Mouse (Mus musculus): ENCODE results near the gene Paxx.

Paxx gene

DNA sequence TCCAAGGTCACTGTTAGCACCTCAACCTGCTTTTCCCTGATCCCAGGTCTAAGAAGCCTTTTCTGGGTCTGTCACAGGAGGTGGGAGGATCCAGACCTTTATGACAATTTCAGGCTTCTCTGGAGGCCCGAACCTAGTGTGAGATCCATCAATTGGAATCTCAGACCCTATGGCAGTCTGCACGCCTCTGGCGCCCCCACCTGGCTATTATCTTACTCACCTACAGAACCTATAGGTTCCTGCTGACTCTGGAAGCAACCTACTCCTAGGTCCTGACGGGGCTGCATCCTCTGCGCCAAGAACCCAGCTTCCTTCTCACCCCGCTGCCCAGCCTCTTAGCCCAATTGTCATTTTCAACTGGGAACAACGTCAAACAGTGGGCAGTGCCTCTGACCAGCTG, 22.1 kb upstream of the Paxx start:
- no peak for DNase-seq (ENCODE audit: low spot score in 2 of 2)

DNA sequence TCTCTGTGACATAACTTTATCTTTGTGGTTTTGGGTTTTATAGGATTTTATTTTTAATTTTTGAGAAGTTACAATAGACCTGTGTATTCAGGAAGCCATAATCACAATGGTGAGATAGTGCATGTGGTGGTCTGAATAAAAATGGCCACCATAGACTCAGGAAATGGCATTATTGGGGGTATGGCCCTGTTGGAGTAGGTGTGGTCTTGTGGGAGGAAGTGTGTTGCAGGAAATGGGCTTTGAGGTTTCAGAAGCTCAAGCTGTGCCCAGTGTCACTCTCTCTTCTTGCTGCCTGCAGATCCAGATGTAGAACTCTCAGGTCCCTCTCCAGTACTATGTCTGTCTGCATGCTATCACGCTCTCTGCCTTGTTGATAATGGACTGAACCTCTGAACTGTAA, 19.6 kb upstream of the Paxx start:
- DNase-seq (ENCODE audit: low spot score in 2 of 2), result no peak

DNA sequence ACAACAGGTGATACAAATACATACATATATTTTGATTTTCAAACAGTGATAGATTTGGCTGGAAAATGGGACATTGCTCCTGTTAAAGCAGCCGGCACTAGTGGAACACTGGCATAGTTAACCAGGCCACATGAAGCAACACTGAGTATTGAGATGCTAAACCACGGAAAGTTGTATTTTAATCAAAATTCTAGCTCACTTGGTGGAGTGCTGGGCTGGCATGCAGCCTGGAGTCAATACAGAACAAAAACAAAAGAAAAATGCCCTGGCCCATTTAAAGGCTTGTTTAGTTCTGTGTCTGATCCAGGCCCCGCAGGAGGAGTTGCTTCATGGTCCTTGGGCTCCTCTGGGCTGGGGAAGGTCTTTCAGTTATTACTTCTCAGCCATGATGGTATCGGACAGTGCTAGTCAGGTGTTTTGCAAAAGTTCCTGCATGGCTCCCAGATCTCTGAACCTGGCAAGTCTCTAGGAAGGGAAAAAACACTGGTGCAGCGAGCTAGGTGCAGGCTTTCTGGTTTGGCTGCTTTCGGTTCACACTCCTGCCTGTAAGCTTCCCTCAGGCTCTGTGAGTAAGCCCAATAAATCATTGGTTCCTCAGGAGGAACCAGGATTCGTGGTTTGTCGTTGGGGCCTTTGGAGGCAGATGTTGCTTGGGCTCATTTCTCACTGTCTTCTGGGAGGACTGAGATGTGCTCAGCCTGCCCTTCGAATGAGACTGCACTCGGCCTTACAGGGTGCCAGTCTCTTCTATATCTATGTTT, 18.8 kb upstream of the Paxx start:
- DNase-seq (ENCODE audit: low spot score in 2 of 2), result no peak

DNA sequence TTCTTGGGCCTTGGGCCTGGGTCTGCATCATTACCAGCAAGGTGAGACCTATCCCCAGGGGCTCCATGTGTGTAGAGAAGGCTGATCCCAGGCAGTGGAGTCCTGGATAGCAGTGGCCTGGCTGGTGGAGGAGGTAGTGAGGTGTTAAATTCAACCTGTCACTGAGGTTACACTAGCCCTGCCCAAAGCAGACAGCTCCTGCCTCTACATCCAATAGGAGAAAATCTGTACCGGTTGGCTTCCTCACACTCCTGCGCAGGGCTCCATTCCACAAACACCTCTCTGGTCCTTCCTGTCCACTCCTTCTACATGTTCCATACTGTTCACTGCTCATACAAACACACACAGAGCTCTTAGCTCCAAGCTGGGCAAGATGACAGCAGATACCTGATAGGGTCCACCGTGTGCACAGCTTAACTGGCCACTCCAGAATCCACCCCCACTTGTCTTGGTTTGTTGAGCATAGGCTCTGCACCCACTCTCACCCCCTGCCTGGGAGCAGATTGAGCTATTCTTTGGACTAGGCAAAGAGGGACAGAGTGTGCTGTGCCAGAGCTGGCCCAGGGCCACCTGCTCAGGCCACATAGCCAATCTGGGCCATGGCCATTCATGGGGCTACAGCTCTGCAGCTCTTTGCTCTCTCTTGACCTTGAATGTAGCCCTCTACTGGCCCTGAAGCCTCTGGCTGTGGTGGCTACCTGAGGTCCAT, 17.2 kb upstream of the Paxx start:
- DNase-seq (ENCODE audit: low spot score in 2 of 2), result no peak

DNA sequence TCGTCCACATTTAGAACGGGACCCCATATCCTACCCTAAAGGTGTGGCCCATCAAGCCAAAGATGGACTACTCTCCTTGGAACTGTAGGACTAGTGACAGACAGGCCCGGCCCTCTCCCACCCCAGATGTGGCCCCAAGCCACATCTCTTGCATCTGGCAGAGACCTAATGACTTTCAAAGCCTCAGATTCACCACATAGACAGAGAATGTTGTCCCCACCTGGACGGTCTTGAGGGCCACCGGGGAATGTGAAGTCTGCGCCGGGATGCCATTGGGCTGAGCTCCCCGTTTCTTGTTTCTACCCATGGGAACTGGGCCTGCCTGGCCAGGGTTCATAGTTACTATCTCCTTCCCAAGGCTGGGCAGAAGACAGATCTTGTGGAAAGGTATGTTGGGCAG, 16.6 kb upstream of the Paxx start:
- no peak for DNase-seq (ENCODE audit: low spot score in 2 of 2)

DNA sequence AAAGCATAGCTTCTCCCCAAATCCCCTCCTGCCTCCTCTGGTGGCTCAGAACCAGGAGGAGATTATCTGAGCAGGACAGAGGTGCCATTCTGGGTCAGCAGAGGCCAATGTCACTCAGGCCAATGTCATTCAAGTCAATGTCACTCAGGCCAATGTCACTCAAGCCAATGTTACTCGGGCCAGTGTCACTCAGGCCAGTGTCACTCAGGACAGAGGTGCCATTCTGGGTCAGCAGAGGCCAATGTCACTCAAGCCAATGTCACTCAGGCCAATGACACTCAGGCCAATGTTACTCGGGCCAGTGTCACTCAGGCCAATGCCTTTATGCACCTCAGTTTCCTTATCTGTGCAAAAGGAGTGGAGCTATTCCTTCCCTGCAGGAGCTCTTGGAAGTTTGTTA, 11.7 kb upstream of the Paxx start:
- no peak for DNase-seq (ENCODE audit: low spot score in 2 of 2)

DNA sequence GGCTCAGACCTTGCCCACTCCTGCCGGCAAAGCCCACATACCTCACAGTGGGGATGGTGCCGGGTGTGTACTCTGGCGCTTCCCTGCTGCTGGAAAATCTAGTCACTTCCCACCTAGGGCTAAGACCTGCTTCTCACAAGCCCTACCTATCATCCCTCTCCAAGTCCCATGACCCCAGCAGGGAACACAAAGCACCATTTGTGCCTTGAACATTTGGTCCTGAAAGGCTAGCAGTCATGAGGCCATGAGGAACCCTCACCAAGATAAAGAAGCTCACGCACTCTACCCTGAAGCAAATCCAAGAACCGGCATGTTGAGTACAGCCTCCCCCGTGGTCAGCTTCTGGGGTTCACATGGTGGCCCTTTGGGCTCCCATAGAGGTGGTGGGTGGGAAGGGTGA, 9.1 kb upstream of the Paxx start, which contains the start of gene Ptgds:
TSS of gene Ptgds (minus strand) at position 78 of the 400 bp plus-strand sequence.
- DNase-seq (ENCODE audit: low spot score in 2 of 2), result no peak

DNA sequence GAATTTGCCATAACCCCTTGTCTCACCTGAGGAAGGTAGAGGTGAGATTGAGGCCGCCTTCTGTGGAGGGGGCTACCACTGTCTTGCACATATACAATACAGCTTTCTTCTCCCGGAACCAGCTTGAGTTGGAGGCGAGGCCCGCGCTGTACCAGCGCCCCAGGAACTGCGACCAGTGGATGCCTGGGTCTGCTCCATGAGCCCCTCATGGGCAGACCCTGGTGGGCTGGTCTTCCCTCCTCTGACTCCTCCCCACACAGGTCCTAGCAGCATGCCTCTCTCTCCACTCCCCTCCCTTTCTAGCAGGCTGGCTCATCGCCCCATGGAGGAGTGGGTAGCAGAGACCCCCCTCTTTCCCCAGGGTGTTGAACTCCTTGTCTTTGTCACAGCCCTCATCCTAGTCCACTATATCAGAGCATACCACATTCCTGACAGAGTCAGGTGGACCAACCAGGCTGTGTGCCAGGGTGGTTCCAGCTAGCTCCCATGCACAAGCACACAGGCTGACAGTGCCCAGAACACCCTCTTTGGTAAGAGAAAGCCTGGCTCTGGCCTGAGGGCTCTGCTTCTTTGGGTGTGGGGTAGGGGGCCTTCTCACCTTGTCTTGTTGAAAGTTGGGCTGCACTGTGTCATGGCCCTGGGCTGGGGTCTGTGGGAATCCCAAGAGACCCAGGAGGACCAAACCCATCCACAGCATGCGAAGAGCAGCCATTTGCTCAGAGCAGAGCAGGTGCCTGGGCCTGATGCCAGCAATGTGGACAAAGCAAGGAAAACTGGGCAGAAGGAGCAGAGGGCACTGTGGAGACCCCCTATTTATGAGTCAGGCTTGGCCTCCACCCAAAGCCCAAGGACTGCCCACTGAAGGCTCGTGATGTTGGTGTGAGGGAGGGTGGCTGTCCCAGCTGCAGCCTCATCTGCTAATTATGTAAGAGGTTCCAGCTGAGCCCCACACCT, 8.3 kb upstream of the Paxx start:
- DNase-seq (ENCODE audit: low spot score in 2 of 2), result no peak

DNA sequence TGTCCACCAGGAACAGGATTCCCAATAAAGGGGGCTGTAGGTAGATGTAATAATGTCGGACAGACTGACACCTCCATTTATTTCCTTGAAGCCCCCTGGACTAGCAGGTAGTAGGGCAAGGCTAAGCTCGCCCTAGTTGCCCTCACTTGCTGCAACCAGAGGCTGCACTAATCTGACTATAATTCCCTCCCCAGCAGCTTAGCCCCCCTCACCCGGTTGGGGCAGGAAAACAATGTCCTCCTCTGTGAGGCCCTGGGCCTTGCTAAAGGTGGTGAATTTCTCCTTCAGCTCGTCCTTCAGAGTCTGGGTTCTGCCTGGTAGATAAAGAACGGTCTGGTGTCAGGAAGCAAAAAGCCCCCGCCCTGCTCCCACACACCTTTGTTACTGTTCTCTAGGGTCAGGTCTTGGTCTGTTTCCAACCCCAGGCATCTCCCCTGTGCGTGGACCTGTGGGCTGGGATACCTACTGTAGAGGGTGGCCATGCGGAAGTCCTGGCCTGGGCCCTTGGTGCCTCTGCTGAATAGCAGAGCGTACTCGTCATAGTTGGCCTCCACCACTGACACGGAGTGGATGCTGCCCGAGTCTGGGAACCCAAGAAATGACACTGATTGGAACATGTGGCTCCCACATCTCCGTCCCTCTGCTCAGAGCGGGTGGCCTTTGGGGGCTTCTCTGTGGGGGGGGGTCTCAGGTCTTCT, 6.9 kb upstream of the Paxx start:
- no peak for DNase-seq (ENCODE audit: low spot score in 2 of 2)

DNA sequence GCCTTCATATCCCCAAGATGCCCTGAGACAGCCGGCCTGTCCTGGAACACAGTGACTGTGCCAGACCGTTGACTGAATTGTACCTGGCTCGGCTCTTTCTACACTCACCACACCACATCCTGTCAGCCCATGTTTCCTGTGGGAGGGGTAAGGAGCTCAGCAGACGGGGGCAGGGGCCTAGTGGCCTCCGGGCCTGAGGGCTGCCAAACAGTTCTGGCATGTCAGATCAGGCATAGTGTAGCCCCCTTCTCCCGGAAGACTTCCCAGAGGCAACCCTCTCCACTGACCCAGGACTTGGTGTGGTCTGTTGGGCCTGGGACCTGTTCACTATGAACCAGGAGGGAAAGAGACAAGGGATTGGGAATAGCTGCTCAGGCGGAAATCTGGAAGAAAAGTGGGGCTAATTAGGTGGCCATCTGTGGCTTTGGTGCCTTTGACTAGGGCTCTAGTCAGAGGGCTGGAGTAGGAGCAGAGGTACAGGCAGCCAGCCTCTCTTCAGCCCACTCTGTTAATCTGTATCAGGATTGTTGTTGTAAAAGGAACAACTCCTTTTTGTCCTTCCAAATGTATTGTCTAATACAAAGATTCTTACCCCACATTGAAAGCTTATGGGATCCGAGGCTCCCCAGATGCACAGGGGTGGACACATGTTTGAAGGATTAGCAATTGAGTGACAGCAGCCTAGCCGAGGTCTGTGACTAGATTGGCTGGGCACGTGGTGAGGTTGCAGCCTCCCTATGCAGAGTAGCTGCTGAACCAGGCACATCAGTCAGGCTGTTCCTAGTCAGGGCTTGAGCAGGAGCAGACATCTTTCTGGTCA, 5.1 kb upstream of the Paxx start:
- DNase-seq (ENCODE audit: low spot score in 2 of 2), result no peak

DNA sequence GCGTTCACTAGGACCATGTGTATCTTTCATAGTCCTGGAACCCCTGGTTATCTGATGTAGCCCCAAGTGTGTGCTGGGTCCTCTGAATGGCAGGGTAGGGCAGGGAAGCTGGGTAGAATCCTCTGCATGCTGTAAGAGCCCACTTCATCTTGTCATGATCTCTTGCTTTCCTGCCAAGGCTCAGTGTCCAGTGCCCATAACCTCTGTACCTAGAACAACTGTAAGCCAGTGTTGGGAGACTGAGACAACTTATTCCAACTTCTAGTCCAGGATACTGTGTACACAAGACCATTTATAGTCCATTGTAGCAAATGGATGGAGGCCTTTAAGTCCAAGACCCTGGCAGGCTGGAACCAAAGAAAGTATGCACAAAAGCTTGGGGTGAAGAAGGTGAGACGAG, 4.4 kb upstream of the Paxx start:
- no peak for DNase-seq (ENCODE audit: low spot score in 2 of 2)

DNA sequence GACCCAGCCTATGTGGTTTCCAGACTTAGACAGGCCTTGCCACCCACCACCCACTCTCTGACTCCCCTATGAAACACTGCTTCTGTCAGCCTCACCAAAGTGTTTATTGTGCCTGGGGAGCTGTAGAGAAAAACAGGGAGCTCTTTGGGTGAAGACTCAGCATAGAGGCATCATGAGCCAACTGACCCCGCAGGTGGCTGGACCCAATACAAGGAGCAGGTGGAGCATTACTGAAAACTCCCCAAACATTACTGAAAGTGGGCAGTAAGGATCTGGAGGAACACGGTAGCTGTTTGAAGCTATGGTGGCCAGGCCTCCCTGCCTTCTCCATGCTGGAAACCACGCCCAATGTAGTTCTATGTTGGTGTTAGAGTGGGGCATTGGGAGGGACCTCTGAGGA, 2.7 kb upstream of the Paxx start:
- DNase-seq (ENCODE audit: low spot score in 2 of 2), result no peak

DNA sequence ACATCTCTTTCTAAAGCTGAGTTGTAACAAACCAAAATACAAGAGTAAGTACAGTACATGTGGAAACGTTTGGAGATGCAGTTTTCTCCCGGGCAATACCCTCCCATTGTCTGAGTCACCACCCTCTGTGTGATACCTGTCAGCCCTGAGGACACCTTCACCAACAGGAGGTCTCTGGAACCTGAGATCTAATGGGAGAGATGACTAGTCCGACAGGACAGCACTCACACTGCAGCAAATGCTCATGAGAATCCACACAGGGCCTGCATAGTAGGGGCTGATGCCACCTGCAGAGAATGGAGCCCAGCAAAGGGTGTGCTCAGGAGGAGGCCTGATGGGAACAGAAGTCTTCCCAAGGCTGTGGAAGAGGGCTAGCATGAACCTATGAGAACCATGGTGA, 513 bp upstream of the Paxx start:
- no peak for DNase-seq (ENCODE audit: low spot score in 2 of 2)

DNA sequence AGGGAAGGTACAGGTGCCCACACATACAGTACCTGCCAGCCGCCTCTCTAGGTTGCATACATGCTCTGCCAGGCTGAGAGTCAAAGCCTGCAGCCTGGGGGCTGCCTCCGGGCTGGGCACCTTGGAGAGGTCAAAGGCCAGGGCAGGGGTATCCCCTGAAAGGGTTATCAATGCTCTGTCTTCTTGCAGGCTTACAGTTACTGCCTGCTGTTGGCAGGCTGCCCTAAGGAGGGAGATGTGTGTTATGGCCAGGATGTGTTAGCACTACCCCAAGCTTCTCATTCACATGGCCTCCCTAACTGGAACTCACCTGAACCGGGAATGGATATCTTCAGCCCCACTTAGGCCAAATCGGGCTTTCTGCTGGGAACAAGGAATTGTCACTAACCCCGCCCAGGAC, 759 bp downstream of the Paxx start:
- no peak for DNase-seq (ENCODE audit: low spot score in 2 of 2)

DNA sequence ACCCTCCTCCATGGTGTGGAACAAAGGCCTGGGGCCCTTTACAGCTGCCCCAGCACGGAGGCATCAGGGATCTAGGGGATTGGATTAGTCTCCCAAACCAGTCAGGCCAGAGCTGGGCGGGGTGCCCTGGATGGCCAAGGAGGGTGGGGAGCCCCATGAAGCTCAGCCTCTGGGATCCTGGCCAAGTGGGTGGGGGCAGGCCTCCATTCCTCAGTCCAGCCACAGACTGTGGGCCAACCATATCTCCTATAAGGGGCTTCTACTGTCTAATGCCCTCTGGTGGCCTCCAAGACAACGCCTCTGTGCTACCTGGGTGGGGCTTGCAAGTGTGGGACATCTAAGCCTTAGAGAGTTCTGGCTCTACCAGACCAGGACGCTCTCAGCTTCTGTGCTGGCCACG, 2.0 kb downstream of the Paxx start:
- peak; percentile 34 to 73 for DNase-seq (ENCODE audit: low spot score in 2 of 2)

DNA sequence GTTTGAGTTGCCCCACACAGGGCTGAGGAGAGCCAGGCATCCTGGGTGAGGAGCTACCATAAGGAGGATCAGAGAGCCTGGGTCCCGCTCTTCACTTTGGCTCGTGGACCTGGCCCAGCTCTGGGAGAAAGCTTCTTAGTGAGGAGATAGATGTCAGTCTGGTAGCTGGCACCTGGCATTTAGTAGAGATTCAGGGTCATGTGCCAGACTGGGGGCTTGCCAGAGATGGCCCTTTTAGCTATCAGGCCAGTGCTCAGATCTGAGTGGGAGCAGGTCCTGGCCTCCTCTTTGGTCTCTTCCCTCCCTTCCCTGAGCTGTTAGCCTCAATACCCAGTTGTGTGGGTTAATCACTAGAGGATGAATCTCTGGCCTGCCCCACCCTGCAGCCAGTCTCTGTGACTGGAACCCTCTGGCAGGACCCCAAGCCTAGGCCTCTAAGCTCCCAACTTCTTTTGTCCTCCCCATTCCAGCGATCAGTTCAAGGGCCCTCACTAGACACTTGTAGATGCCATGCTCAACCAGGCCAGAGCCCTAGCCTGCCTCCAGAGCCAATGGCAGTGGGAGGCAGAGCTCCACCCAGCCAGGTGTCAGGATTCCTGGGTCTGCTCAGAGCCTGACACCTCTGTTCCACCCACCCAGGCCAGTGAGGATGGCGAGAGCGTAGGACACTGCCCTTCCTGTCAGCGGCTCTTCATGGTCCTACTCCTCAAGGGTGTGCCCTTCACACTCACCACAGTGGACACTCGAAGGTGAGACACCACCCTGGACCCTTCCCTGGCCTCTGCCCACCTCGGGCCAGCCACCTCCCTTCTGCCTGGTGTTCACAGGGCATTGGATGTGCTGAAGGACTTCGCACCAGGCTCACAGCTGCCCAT, 3.6 kb downstream of the Paxx start:
- no peak for DNase-seq (ENCODE audit: low spot score in 2 of 2)

DNA sequence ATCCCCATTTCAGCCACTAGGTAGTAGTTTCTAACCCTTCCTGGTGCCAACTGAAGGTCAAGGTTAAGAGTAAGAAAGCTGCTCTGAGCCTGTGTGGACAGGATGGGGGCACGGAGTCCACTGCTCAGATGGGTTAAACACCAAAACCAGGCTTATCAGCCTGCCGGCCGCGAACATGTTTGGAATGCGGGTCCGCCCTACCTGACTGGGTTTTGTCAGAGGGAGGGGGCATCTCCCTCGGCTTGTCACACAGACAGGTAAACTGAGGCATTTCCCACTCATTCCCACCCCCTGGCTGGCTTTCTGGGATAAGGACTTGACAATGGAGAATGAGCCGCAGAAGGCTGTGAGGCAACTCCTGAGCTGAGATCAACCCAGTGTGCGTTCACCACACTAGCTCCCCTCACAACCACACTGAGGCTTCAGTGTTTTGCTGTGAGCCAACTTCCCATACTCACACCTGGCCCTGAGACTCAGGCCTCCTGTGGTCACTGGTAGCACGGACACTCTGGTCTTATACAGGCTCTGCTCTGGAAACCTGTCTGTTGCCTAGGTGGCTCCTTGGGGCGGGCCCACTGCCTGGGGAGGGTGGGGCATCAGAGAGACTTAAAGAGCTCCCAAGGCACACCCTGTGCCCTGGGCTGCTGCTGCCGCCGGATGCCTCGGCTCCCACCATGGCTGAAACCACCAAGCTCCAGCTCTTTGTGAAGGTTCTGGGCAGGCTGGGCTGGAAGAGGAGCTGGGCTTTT, 4.5 kb downstream of the Paxx start, which contains the start of gene Clic3:
TSS of gene Clic3 (plus strand) at position 634 of the 749 bp plus-strand sequence.
- peak; percentile 35 to 52 for DNase-seq (ENCODE audit: low spot score in 2 of 2)

DNA sequence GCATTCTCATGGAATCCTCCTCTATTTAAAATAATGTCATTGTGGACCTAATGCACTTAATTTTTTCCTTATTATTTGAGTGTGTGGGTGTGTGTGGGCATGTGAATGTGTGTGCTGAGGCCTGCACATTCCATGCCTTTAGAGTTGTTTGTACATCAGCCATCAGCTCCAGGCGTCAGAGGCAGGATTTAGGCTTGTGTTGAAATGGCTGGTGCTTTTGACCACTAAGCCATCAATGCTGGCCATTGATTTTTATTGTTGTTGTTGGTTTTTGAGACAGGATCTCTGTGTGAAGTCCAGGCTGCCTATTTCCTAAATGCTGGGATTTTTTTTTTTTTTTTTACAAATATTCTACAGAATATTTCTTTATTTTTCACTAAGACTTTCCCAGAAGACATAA, 7.9 kb downstream of the Paxx start:
- DNase-seq (ENCODE audit: low spot score in 2 of 2), result no peak

Measured in urinary bladder, adult 18-20 months (tissue).